Mouse (Mus musculus) heart, postnatal 10 days (tissue): ENCODE results near the gene Zc3h12b. TPM values are rescaled to one million over a fixed set of nuclear protein-coding genes. Genes with fewer than 3 reads are reported as not detected.
A peak's percentile ranks its signal among the peaks of the same experiment; 100 is the strongest.

Experiments
- DNase-seq, 2 experiments: peaks; one replicate each; pipeline ENCODE4 v3.0.0; 2021
- intact Hi-C: fragments of 180-260 bp; cut with DNase I; formaldehyde crosslinking; loops from one replicate; pipeline ENCODE4 v1.15.1; 2025
- total RNA-seq, 2 experiments: library from RNA; stranded (reverse); gene quantifications; 2 replicates each; pipeline ENCODE4 v1.2.3; 2021

The Zc3h12b gene
- 1 to 10 TPM; 1.5 to 1.6 TPM for total RNA-seq

GRCm38 (mm10) chrX:95711227-95712111 lies at the start of gene Zc3h12b:
Gene Zc3h12b (plus strand): TSS chrX:95711678.
- intact Hi-C loops = no loop called here
- peak; percentile 54 to 68 for DNase-seq

GRCm38 (mm10) chrX:95682206-95682605 lies 29.3 kb upstream of the Zc3h12b start:
- DNase-seq = no peak
- intact Hi-C loops = loop anchor here (10.0 kb wide), 1 partner anchor 273 kb away; the partner anchor contains the start of gene Las1l

- DNase-seq = peak; percentile 5 to 13
- intact Hi-C loops = loop anchor here (10.0 kb wide), 1 partner anchor 268 kb away; the partner anchor contains the start of gene Las1l
These were observed 24.4 kb upstream of the Zc3h12b start for GRCm38 (mm10) chrX:95687119-95687518.

GRCm38 (mm10) chrX:95738253-95738652 lies 26.8 kb downstream of the Zc3h12b start:
- intact Hi-C loops = no loop called here
- DNase-seq = peak; percentile 4 to 31

- intact Hi-C loops = no loop called here
- no peak for DNase-seq
These were observed 84.4 kb downstream of the Zc3h12b start for GRCm38 (mm10) chrX:95795881-95796280.

GRCm38 (mm10) chrX:95801790-95802189 lies 90.3 kb downstream of the Zc3h12b start:
- DNase-seq = peak; percentile 0 to 1
- intact Hi-C loops = no loop called here

GRCm38 (mm10) chrX:95852806-95853205 lies 141.3 kb downstream of the Zc3h12b start:
- intact Hi-C loops = no loop called here
- DNase-seq = no peak

GRCm38 (mm10) chrX:95881111-95881510 lies 169.6 kb downstream of the Zc3h12b start:
- DNase-seq = no peak
- intact Hi-C loops = no loop called here

GRCm38 (mm10) chrX:95902716-95903115 lies 191.2 kb downstream of the Zc3h12b start:
- no peak for DNase-seq
- intact Hi-C loops = no loop called here

- intact Hi-C loops = no loop called here
- no peak for DNase-seq
These were observed 224.0 kb downstream of the Zc3h12b start for GRCm38 (mm10) chrX:95935481-95935880.

- intact Hi-C loops = no loop called here
- DNase-seq = no peak
These were observed 234.0 kb downstream of the Zc3h12b start for GRCm38 (mm10) chrX:95945496-95945895.

GRCm38 (mm10) chrX:95948135-95948534 lies 236.7 kb downstream of the Zc3h12b start:
- DNase-seq = no peak
- intact Hi-C loops = no loop called here

GRCm38 (mm10) chrX:95950776-95951175 lies 239.3 kb downstream of the Zc3h12b start:
- intact Hi-C loops = loop anchor here (10.0 kb wide), 2 partner anchors 266 to 506 kb away; partner anchors contain the start of gene Amer1
- peak; percentile 19 to 38 for DNase-seq

GRCm38 (mm10) chrX:95956497-95957293 lies 245.2 kb downstream of the Zc3h12b start, which contains the start of gene Las1l:
Gene Las1l (minus strand): TSS chrX:95956962.
- intact Hi-C loops = loop anchor here (10.0 kb wide), 2 partner anchors 272 to 512 kb away; partner anchors contain the start of gene Amer1
- DNase-seq = peak; percentile 92

- intact Hi-C loops = loop anchor here (10.0 kb wide), 2 partner anchors 273 to 513 kb away; partner anchors contain the start of gene Amer1
- peak; percentile 6 to 12 for DNase-seq
These were observed 246.0 kb downstream of the Zc3h12b start for GRCm38 (mm10) chrX:95957461-95957860.

GRCm38 (mm10) chrX:95963366-95963765 lies 251.9 kb downstream of the Zc3h12b start:
- peak in 1 of 2 experiments; percentile 7 for DNase-seq
- intact Hi-C loops = no loop called here

- DNase-seq = no peak
- intact Hi-C loops = no loop called here
These were observed 253.6 kb downstream of the Zc3h12b start for GRCm38 (mm10) chrX:95965036-95965435.

- intact Hi-C loops = no loop called here
- DNase-seq = peak; percentile 1 to 37
These were observed 256.5 kb downstream of the Zc3h12b start for GRCm38 (mm10) chrX:95967847-95968593.

- peak; percentile 64 to 65 for DNase-seq
- intact Hi-C loops = no loop called here
These were observed 257.1 kb downstream of the Zc3h12b start for GRCm38 (mm10) chrX:95968594-95968965.

- intact Hi-C loops = no loop called here
These were observed 257.6 kb downstream of the Zc3h12b start for GRCm38 (mm10) chrX:95969116-95969515.

More at GRCm38 (mm10) chrX:95969116-95969515, 257.6 kb downstream of the Zc3h12b start:
- DNase-seq = no peak
